Mouse (Mus musculus): ENCODE data around the gene Olig2.
"Not testable (repeated sequence)": the region's sequence is repeated elsewhere in the genome, so short reads cannot be mapped to it uniquely, and the experiment has no call there.

The Olig2 gene

GRCm38 (mm10) chr16:91226883-91227759 lies 1.9 kb downstream of the Olig2 start:
- DNase-seq: peak in 1 of 2 experiments; percentile 20

DNA sequence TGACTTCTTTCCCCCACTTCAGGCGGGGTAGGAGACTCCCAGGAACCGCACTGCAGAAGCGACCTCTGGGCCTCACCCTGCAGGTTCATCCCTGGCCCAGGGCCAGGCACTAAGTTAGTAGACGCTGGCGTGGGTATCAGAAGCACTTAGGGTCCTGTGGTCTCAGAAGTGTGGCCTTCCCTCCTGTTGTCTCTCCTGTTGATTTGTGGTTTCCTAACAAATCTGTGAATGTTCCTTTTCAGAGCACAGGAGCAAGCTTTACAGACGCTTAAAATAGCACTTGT lies 2.4 kb downstream of the Olig2 start:
- DNase-seq: no peak

GRCm38 (mm10) chr16:91228238-91229071 lies 3.2 kb downstream of the Olig2 start:
- no peak for DNase-seq

DNA sequence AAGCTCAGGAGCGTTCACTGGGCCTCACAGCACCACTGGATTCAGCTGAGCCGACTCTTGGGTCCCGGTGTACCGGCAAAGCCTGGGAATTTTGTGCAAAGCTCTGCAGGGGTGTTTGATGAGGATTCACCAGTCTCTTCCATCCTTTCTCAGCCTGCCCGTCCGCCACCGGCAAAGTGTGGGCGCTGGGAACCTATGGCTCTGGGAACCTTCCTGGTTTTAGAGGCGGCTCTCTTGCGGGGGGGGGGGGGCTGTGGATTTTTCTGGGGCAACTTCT lies 3.8 kb downstream of the Olig2 start:
- DNase-seq: no peak

DNA sequence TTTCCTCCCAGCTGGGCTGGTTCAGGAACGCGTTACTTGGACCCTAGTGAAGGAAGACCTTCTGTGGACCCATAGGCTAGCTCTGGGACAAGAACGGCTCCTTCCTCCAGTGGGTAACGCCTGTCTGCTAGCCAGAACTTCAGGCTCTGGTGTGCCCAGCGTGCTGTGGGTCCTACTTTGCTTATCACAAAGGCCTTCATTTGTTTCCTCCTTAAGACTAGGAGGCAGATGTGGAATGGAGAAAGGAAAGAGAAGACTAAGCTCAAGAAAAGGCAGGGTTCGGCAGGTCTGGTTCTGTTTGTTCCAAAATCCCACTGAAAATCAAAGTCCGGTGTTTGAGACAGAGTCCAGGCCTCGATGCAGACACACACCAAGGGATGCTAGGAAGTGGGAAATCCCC lies 4.4 kb downstream of the Olig2 start:
- no peak for DNase-seq

- no peak for DNase-seq
Observed at GRCm38 (mm10) chr16:91231781-91232469, 6.7 kb downstream of the Olig2 start.

GRCm38 (mm10) chr16:91232470-91233240 lies 7.4 kb downstream of the Olig2 start:
- DNase-seq: no peak

GRCm38 (mm10) chr16:91233241-91233944 lies 8.1 kb downstream of the Olig2 start:
- no peak for DNase-seq

- DNase-seq: no peak
Observed at GRCm38 (mm10) chr16:91239024-91239423, 13.8 kb downstream of the Olig2 start.

DNA sequence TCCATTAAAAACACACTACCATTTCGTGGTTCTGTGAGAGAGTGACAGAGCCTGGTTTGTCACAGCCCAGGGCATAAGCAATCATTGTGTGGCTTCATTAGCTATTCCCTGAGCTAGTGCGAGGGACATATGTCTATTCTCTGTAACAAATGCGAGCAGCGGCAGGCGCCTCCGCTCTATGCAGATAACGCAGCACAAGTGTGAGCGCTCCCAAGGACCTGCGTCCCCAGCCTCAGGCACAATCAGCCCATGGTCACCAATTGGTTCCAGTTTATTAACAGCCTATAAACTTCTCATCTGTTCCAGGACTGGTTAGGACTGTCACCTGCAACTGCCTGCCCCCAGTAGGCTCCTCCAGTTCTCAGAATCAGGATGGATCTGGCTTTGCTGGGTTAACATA lies 21.0 kb downstream of the Olig2 start:
- no peak for DNase-seq

GRCm38 (mm10) chr16:91255419-91256164 lies 30.3 kb downstream of the Olig2 start:
- DNase-seq: not testable (repeated sequence)

DNA sequence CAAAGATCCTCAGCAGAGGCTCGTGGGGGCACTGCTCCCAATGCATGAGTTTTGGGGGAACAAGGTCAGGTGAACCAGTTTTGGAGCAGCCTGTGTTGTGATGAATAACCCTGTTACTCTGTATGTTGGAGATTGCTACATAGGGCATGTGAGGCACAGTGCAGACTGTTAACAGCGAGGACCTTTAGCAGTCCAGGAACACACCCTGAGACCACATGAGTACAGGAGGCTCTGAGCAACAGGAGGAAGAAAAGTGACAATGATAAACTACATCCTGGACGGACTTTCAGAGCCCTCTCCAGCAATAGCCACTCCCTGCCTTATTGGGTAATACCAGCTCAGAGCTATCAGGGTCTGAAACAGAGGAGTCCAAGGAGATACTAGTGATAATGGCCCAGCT lies 33.7 kb downstream of the Olig2 start:
- DNase-seq: no peak

DNA sequence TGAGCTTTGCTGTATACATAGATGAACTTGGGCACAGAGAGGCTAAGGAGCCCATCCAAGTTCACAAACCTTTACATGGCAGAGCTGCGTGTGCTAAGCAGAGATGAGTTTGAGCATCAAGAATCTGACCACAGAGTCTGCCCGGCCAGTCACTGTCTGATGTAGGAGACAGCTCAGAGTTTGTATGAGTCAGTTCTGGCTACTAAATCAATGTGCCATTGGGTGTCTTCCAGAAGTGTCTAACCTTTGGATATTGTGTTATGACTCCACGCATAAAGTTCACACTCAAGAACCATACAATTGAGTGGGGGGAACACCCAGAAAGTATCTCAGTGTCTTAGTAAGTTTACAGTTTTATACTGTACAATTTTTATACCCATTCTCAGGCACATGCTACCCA lies 35.6 kb downstream of the Olig2 start:
- no peak for DNase-seq

DNA sequence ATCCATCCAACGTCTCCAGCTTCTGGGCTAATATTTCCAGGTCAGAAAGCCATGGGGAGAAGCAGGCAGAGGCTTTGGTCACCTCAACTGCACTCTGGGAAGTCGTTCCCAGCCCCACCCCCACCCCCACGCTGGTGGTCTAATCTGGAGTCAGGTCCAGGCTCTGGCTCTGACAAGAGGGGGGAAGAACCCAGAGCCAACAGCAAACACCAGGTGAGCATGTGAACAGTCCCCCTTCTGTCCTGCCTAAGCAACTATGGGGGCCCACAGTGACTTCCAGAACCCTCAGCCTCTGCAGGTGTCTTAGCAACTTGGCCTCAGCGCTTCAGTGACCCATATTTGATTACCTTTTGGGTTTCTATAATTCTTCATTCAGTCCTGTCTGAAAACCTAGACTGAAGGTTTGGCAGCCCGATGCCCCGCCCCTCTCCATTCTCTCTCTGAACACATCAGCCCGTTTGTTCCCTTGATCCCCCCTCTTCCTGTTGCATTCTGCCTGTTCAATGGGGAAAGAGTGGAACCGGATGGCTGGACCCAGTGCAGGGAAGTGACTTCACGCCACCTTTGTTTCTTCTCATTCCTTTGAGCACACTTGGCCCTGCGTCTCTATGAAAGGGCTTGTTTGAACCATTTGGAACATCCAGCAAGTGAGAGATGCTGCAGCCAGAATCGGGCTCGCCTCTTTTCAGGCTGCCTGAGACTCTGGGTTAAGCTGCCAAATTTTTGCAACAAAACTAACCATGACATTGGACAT lies 37.4 kb downstream of the Olig2 start:
- no peak for DNase-seq

GRCm38 (mm10) chr16:91265972-91266371 lies 40.7 kb downstream of the Olig2 start:
- no peak for DNase-seq

DNA sequence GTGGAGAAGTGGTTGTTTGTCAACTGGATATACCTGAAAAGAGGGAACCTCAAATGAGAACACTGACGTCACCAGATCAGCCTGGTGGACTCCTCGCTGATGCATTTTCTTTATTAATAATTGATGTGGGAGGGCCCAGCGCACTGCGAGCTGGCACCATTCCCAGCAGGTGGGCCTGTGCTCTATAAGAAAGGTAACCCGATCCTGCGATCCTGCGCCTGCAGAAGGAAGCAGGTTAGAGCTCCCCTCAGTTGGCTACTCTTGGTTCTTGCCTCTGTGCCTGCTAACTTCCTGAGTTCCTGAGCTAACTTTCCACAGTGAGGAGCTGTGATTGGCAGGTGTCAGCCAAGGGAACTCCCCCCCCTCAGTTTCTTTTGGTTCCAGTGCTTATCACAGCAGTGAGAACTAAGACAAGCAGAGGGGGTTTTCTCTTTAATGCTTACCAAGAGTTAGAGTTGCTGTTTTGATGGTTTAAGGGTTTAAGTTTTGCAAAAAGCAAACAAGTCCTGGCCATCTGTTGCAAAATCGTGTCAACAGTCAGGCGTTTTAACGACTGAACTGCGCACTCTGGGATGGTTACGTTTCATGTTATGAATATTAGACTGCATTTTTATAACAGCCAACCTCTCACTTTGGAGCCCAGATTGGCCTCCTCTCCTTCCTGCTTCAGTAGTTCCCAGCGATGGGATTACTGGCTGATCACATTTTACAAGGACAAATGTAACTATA lies 43.6 kb downstream of the Olig2 start:
- peak; percentile 8 to 15 for DNase-seq

- DNase-seq: peak; percentile 45 to 64
Observed at GRCm38 (mm10) chr16:91269468-91270211, 44.4 kb downstream of the Olig2 start, which contains the start of gene Olig1. Gene Olig1, plus strand, starts transcription at chr16:91269772.

GRCm38 (mm10) chr16:91270212-91270971 lies 45.1 kb downstream of the Olig2 start:
- peak; percentile 12 to 41 for DNase-seq
